Mouse (Mus musculus) kidney, adult 2 months (tissue): ENCODE measurements around the gene Snd1.

ENCODE experiments used
- CTCF ChIP-seq: fragments of 200-500 bp; conservative IDR thresholded peaks from 2 replicates; pipeline ENCODE4 v1.5.1; 2011; ENCODE audit warnings: low read depth, mild to moderate bottlenecking, control low read depth, low read length, moderate library complexity, mixed read lengths; ENCODE audit not compliant: insufficient read depth, insufficient read length
- POLR2A ChIP-seq: fragments of 200-500 bp; IDR thresholded peaks from one replicate; pipeline ENCODE4 v1.6.1; 2011; ENCODE audit warnings: low read depth, low read length, control low read depth

DNA sequence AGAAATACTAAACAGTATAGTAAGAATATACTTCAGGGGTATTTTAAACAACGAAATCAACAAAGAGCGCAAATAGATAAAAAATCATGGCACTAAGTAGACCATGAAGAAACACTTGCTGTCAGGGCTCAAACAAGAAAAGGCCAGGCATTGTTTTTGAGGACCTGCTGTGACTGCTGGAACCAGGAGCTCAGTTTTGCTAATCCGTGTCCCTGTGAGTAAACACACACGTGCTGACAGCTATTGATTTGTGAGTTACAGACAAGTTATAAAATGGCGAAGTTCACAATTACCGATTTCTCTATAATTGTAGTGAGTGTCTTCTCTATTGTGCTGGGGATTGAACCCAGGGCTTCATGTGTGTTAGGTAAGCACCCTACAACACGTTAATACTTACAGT is 27.6 kb downstream of the Snd1 start:
- TF ChIP-seq CTCF (no peak), POLR2A (no peak)
